8 mouse cellular contexts compared by ENCODE assay signal in genomic region chr4:59335616-59336438, GRCm38 (mm10).
DNase-seq lines count a peak whose midpoint lies in the region; ATAC-seq and TF ChIP-seq lines count a peak whose summit lies in the region.

No protein-coding gene starts in this region.

- ATAC-seq in embryonic facial prominence, embryonic 14.5 days (ENCODE audit: low read depth) = peak; percentile 77
- ATAC-seq in midbrain, postnatal 0 days (ENCODE audit: low FRiP score) = no peak

- H3K9ac ChIP-seq in embryonic facial prominence, embryonic 14.5 days (ENCODE audit: low read depth, low read length) = no peak overlapping the region
- no peak overlapping the region for H3K9ac ChIP-seq in midbrain, postnatal 0 days (replicated peaks; ENCODE audit: low read length, poor library complexity, severe bottlenecking)

- no peak for TF ChIP-seq CTCF in midbrain, postnatal 0 days (IDR thresholded peaks at IDR 0.05)

- H3K4me2 ChIP-seq in embryonic facial prominence, embryonic 14.5 days (ENCODE audit: low read depth, low read length) = no peak overlapping the region
- H3K4me2 ChIP-seq in midbrain, postnatal 0 days (ENCODE audit: low read depth, low read length, poor library complexity, severe bottlenecking) = no peak overlapping the region

- H3K9me3 ChIP-seq in embryonic facial prominence, embryonic 14.5 days (ENCODE audit: control insufficient read depth, low read length) = no peaks in the 10 kb centered on the region
- no peaks in the 10 kb centered on the region for H3K9me3 ChIP-seq in midbrain, postnatal 0 days (ENCODE audit: low read length)

- H3K4me3 ChIP-seq in embryonic facial prominence, embryonic 14.5 days (ENCODE audit: low read depth, low read length) = no peak overlapping the region
- H3K4me3 ChIP-seq in midbrain, postnatal 0 days (ENCODE audit: low read depth, low read length) = no peak overlapping the region

- peak; percentile 55 for DNase-seq in layer of hippocampus, adult 9-11 months
- DNase-seq in layer of hippocampus, adult 9-10 months (ENCODE audit: low spot score) = no peak
- peak; percentile 40 for DNase-seq in MN1 (ENCODE audit: low spot score)
- DNase-seq in embryonic facial prominence, embryonic 14.5 days (ENCODE audit: low spot score) = peak; percentile 93
- DNase-seq in induced T-regulatory cell, adult 2 months (ENCODE audit: low read depth) = peak; percentile 56
- peak; percentile 63 for DNase-seq in midbrain, postnatal 0 days (ENCODE audit: low spot score)
- DNase-seq in thymus, postnatal 14 days = peak; percentile 64
- no peak for DNase-seq in cerebellum, adult 11 months

- H3K4me1 ChIP-seq in embryonic facial prominence, embryonic 14.5 days (ENCODE audit: control insufficient read depth, insufficient read depth, low read length) = peaks cover 15% of the 10 kb centered on the region; the same call in 1 of the 2 replicates
- peaks cover 4% of the 10 kb centered on the region; the same call in 1 of the 2 replicates for H3K4me1 ChIP-seq in midbrain, postnatal 0 days (ENCODE audit: insufficient read depth, low read length)

- H3K27me3 ChIP-seq in embryonic facial prominence, embryonic 14.5 days (replicated peaks; ENCODE audit: control insufficient read depth, insufficient read depth, low read length) = no peaks in the 10 kb centered on the region
- no peaks in the 10 kb centered on the region for H3K27me3 ChIP-seq in midbrain, postnatal 0 days (ENCODE audit: insufficient read depth, low read length)

- no peaks in the 10 kb centered on the region for H3K36me3 ChIP-seq in embryonic facial prominence, embryonic 14.5 days (ENCODE audit: control insufficient read depth, insufficient read depth, low read length)
- no peaks in the 10 kb centered on the region for H3K36me3 ChIP-seq in midbrain, postnatal 0 days (ENCODE audit: insufficient read depth, low read length)

- WGBS in embryonic facial prominence, embryonic 14.5 days = 55% methylated on average over 9 of the region's 9 CpGs
- 67% methylated on average over 9 of the region's 9 CpGs for WGBS in midbrain, postnatal 0 days

- H3K27ac ChIP-seq in embryonic facial prominence, embryonic 14.5 days (replicated peaks; ENCODE audit: low read depth, low read length) = peak overlapping the region; percentile 30; the same call in 1 of the 2 replicates
- no peak overlapping the region; the same call in 1 of the 2 replicates for H3K27ac ChIP-seq in midbrain, postnatal 0 days (ENCODE audit: low read depth, low read length)

Comparison
In these comparisons a context has a peak if more than half of its experiments do, and no peak if none do; other contexts are left out.
1. DNase-seq: peak in layer of hippocampus, adult 9-11 months (single experiment), MN1 (single experiment), embryonic facial prominence, embryonic 14.5 days (single experiment), induced T-regulatory cell, adult 2 months (single experiment), midbrain, postnatal 0 days (single experiment) and thymus, postnatal 14 days (single experiment); none in layer of hippocampus, adult 9-10 months (single experiment) and cerebellum, adult 11 months (single experiment).